Mouse (Mus musculus) heart, adult 9 months (tissue): ENCODE measurements around the gene Limk2.

Experiments
- DNase-seq, 2 experiments: peaks; one replicate each; pipeline ENCODE4 v3.0.0; 2022; ENCODE audit warnings: low spot score in 2 of 2

Gene Limk2

DNA sequence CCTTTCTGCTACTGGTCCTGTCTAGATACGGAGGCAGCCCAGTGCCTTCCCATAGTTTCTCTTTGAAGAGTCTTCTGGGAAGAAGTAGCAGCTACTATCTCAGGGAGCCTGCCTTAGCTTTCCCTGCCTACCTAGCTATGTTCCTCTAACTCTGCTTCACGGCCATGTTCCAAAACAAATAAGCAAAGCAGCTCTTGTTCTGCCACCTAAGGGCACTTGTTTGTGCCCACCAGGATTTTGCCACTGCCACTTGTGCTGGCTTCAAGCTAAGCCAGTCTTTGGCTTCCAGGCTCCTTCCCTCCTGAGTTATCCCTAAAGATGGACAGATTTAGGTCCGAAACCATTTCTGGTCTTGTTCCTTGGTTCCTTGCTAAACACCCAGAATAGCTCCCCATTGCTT, 3.1 kb upstream of the Limk2 start:
- DNase-seq = no peak

DNA sequence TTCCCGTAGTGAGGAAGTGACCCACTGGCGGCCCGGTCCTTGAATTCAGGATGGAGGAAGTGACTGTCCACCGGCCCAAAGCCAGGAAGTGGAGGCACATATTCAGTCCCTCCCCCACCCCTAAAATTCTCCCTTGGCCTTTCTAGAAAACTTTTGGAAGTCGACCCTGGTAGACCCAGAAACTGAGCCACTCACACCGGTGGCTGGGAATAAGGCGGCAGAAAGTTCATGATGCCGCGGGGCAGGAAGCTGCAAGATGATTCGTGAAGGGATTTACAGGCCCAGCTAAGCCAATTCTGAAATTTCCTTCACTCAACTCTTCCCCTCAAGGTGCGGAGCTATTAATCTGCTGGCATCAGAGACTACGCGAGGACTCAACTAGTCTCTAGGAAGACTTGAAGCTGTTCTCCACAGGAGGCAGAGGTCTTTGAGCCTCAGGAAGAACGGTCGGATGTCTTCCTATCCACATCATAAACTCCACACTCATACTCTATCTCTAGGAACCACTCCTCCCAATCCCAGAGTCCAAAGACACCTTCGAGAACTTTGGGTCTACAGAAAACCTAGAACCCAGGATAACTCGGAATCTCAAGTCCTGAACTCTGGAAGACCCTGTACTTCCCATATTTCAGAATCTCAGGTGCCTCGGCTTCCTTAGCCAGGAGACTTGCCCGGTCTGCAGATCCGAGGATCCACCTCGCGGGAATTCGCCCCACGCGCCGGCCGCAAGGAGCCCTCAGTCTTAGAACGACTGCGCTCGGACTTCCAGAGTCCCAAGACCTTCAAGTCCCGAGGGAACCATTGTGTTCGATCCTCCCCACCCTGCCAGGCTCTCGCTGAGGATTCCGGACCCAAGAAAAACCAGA, 625 bp downstream of the Limk2 start:
- DNase-seq = peak; percentile 12 to 37

DNA sequence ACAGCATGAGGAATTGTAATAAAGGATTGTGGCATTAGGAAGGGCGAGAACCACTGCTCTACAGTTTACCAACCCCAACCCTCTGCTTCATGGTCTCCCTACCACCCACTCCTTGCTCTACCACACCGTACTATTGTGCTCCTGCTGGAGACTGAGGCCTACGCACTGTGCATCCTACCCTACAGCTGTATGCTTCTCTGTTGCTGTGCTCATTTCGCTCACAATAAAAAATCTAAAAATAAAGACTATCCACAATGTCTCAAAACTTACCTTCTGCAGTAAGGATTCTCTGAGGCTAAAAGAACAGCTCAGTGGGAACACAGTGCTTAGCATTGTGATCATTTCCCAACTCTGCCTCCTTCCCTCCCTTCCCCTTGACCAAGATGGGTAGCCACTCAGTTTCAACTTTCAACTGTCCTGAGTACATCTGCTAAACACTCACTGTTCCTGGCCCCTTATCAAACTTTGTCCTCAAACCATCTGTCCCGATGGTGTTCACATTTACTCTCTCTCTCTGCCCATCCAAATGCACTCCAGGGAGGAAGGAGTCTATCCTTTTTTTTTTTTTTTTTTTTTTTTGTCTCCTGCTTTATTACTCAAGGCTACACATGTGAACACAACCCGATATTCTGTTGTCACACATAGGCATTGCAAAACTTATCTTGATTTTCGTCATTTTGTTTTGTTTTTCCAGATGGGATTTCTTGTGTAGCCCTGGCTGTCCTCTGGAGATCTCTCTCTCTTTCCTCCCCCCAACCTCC, 4.5 kb downstream of the Limk2 start:
- no peak for DNase-seq

DNA sequence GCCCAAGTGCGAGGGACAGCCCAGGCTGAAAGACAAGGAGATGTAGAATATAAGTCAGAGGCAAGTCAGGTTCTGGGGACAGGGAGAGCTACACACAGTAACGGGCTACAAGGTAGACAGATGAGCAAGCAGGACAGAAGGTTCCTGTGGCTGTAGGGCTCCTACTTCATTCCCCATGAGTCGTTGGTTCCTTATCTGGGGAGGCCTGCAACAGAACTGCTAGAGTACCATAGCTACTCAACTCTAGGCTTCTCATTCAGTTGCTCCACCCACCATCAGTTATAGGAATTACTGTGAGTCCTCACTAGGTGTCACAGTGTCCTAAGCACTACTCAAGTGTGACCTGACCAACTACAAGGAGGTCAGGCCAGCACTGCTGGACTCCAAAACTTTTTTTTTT, 6.0 kb downstream of the Limk2 start:
- DNase-seq = no peak

DNA sequence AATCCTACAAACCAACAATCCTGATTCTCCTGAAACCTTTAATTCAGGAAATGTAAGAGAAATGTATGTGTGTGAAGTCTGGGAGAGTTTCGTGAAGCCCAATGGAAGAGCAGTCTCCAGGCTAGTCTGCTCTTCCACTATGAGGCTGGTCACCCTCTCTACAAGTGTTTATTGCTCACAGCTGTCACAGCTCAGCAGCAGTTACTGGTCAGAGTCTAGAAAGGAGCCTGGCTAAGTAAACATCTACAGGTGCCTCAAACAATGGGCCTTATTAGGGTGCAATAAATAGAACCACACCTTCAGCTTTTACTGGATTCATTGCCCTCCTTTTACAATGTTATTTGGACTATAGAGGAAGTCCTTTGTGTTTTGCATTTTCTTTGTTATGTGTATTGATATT, 10.7 kb downstream of the Limk2 start:
- DNase-seq = no peak

DNA sequence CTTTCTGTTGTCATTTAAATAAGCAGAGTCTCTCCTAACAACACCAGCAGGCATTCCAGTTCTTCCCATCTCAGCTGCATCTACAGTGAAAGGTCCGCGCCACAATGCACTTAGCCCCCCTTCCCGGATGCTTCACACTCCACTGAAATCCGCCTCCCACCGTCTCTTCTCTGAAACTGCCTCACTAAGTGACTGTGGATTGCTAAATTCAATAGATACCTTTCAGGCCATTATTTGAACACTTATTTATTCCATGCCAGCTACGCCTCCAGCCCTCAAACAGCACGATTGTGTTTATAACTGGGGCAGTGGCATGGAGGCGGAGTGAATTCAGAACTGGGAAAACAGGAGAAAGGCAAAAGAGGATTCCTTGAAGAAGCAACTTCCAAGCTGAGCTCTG, 12.4 kb downstream of the Limk2 start:
- no peak for DNase-seq

DNA sequence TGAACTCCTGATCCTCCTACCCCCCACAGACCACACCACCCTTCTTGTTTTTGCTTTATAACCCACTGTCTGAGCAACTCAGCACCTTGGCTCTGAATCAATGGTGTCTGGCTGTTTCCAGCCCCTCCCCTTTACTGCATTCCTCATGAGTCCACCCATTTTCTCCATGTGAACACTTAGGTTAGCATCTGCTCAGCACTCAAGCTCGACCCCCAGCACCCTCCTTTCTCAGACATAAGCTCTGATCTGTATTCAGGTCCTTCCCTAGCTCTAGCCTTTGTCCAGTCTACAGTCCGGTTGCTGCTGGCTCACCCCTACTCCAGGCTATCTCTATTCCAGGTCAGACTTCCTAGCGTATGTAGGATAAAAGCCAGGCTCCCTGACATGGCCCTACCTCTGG, 12.9 kb downstream of the Limk2 start:
- no peak for DNase-seq

DNA sequence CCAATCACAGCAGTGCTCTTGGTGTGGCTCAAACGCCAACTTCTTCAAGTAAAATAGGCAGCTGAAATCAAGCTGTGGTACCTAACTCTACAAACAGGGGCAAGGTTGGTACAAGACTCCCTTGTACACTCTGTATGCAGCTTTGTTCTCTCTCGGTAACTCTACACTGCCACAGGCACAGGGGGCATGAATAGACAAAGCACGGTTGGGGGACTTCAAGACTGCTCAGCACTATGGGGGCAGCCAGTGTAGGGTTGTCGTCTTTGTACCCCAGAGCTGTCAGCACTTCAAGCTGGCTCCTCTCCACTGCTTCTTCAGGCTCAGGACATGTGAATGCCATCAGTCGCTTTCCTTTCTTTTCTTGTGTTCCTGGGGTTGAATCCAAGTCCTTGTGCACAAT, 14.5 kb downstream of the Limk2 start:
- DNase-seq = no peak

DNA sequence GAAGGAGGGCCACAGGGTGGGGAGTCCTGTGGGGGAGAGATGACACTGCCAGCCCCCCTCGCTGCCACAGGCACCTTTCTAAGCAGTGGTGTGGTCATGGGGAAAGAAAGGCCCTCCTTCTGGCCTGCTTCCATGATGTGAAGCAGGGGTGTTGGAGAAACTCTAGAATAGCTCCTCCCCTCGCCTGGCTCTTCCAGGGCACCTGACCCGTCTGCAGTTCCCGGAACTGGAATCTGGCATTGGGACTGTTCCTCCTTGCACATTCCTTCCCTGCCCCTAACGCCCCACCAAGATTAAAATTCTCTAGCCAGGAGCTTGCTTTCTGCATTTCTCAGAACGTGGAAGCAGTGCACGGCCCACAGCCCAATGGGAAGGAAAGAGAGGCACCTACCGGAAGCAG, 16.5 kb downstream of the Limk2 start:
- no peak for DNase-seq

DNA sequence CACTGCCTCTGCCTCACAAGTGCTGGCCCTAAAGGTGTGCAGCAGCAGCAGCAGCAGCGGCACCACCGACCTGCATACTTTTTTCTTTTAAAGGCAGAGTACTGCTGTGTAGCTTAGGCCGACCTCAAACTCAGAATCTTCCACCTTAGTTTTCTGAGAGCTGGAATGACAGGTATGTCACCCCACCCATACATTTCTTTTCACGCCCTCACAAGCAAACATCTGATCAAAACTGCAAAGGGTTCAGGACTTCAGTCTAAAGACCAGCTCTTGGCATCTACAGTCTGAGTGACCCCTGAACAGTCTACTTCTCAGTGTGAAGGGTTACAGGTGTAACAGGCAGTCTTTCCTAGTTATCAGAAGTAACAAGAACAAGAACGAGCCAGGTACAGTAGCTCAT, 18.2 kb downstream of the Limk2 start:
- no peak for DNase-seq

DNA sequence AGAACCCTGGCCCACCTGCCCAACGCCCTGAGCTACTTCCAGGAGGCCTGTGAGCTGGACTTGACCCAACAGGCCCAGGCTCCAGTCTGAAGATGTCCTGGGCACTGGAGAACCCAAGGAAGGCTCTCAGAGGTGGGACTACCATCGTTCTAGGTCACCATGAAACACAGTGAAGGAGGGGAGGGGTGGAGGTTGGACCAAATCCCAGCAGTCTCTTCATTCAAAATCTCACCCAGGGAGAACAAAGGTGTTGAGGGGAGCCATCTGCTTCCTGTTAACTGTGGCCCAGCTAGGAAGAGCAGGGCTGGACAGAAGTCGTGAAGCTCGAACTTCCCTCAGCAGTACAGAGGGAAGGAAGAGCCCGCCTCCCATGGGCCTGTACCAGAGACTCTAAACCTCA, 19.0 kb downstream of the Limk2 start:
- DNase-seq = no peak

DNA sequence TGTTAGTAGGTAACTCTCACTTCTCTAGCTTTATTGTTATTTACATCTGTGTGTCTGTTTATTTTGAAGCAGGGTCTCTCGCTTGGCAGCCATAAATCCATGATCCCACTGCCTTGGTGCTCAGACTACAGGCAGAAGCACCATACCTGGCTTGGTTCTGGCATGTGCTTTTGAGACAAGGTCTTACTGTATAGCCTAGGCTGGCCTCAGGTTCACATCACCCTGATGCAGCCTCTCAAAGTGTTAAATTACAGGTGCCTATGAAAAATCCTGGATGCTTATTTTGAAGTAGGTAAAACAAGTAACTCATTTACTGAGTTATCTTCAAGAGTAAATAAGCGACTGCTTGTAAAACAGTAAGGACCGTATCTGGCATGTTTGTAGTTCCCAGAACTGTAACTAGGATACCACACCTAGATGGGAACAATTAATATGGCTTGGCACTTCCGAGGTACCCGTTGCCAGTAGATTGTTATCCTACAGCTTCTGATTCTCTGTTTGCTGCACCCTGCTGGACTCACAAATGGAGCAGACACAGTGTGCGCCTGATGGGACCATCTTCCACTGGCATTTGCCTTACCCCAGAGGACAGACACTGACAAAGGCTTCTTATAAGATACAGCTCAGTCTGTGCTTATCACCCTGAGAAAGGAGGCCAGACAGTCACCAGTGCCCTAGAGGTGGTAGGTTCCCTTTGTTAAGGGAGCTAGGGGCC, 21.4 kb downstream of the Limk2 start:
- no peak for DNase-seq

DNA sequence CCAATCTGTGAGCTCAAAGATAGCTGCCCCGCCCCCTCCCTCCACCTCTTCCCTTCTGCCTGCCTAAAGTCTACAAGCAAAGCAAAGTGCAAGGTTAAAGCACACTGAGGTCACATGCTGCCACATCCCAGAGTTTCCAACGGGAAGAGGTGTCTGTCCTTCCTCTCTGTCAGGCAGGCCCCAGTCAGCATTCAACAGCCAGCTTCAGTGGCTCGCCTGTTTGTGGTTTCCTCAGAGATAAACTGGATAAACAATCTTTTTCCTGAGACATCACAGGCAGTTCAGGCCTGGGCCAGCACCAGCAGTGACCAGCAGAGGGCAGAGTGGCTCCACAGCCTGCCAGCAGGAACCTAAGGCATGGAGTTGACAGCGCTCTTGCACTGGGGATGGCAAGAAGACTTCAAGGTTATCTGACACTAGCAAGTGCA, 22.0 kb downstream of the Limk2 start:
- DNase-seq = peak; percentile 60 to 79

DNA sequence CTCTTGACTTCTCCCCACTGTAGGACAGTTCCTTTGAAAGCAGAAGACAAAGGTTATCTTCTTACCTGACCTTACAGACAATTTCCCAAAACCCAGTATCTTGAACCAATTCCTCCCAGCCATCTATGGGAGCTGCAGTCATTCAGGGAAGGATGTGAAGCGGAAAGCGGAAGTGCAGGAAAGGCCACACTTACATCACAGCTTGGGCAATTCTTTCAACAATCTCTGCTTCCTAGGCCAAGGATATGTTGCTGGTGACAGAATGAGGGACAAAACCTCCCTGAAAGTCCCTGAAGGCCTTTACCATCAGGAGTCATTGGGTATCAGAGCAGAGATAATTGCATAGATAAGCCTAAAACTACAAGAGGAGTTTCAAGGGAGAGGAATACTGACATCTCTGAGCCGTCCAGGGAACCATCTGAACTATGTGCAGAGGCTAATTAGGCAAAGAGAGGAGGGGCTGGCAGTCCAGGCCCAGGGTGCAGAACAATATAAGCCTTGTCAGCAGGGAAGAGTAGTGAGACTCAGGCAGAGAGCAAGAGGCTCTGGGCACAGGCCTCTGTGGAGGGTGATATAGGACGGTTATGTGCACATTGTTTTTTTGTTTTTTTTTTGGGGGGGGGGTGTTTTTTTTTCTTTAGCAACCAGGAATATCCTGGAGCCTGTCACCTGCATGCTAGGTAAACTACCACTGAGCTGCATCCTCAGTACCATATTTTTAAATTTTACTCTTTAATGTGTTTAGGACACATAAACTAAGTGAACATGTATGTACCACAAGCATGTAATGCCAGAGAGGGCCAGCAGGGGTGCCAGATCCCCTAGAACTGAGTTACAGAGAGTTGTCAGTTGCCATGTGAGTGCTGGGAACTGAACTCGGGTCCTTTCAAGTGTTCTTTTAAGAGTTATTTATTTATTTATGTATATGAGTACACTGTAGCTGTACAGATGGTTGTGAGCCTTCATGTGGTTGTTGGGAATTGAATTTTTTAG, 26.1 kb downstream of the Limk2 start:
- no peak for DNase-seq

DNA sequence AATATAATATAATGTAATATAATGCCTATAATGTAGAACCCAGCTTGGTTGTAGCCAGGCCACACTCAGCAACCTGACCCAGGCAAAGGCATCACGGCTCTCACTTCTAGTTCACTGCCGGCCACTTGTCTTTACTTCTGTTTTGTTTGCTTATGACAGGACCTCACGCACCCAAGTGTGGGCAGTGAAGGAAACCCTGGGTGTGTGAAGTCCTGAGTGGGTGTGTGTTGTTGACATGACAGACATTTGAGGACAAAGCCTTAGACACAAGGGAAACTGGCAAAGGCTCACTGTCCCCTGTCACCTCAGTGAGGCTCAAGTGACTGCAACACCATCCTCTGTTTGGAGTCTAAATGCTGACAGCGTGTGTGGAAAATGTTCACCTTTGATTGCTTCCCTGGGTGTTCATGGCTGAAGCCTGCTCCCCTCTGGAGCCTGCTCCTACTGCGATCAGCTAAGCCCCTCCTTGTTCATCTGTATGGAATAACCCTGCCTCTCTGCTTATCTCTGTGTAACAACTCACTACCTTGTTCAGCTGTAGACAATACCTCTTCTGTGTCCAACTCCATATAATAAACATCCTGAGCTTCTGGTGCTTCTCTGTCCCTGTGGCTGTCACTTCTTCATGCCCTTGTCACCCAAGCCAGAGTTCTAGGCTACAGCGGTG, 27.7 kb downstream of the Limk2 start:
- no peak for DNase-seq

DNA sequence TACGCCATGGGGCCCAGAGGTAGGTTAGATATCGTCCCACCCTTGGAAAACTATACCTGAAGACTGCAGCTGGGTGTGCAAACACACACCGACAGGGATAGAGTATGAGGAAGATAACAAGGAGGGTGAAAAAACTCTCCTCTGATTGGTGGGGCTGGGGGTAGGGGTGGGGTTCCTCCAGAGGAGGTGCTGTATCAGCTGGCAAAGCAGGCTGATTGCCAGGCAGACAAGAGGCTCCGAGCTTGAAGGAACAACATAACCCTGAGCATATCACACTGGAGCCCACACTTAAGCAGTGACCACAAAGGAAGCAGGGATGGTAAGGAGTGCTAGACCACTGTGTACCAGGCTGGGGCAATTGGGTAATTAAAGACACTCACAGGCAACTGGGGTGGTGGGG, 29.6 kb downstream of the Limk2 start:
- no peak for DNase-seq

DNA sequence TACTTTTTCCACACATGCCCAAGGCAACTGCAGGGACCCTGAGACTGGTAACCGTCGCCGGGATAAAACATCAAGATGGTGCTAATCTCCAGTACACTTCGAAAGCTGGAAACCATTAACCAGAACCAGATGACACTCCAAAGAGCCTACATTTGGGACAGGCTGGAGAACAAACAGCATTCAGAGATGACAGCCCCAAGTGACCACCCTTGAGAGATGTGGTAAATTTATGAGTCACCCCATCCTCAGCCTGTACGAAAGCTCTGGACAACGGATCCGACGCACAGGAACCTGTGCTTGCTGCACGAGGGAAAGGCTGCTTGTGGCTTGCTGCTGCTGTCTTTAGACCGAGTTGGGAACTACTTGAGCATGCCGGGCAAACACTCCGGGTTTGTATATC, 34.2 kb downstream of the Limk2 start:
- DNase-seq = no peak

DNA sequence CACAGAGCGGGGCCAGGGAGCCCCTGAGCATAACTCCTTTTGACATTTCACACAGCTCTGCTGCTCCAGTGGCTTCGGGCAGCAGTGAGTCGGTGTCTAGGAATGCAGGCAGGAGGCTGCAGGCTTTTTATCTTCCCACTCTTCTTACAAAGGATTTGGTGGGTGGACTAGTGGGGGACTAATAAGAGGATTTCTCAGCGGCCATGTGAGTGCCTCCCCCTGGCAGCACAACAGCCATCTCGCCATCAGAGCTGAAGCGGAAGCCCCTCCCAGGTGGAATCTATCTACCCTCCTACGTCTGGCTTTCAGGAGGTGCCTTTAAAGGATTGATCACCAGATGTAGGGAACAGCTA, 34.7 kb downstream of the Limk2 start:
- no peak for DNase-seq

DNA sequence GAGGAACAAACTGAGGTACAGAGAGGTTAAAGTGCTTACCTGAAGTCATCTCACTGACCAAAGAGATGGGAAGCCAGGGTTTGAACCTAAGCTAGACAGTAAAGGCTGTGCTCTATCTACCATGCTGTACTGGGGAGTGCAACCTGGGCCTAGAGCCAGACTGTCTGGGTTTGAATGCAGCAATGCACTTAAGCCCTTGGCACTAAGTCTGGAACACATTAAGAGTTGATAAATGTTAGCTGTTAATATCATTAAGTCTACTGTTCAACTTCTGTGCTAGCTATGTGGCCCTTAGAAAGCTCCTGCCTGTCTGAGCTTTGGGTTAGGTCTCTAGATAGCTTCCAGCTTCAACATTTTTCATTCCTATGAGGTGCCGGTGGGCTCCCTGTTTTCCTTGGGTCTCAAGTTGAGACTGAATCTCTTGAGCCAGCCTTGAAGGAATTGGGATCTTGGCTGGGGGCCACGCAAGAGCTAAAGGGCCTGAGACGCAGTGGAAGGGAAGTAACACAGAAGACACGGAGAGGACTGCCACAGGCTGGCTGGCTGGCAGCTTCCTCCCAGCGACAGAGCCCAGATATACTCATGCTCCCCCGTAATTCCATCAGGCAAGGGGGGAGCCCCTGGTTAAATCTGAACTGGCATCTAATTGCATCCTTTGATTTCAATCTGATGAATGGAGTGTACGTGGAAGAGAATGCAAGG, 35.2 kb downstream of the Limk2 start:
- DNase-seq = no peak

DNA sequence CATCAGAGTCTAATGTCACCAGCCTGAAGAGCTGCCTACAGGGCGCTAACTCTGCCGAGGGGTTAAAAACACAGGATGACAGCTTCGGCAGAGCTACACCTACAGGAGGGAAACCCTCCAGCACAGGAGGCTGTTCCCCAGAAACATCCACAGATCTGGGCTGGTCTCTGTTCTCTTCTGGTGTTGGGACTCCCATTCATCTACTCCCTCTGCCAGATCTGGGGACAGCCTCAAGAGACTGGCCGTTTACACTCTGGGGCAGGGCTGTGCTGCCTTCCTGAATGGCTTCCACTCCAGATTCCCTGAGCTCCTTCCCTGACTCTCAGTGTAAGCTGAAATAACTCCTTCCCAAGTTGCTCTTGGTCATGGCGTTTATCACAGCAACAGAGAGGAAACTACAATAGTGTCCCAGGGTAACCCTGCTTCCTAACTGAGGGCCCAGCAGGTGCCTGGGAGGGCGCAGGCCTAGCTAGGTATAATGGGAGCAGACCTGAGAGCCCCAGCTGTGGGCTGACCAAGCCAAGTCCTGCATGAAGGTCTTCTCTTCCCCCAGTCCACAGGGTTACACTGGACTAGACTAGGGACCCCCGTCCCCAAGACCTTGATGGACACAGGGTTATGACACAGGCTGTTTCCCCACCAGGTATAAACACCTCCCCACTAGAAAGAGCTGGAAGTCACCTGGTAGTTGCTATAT, 37.2 kb downstream of the Limk2 start:
- no peak for DNase-seq
